In genomic region chr1:74238136-74238535, GRCm38 (mm10) we compare ENCODE assay signal across 8 mouse cellular contexts. TPM values are rescaled to one million over a fixed set of nuclear protein-coding genes. Genes with fewer than 3 reads are reported as not detected.
DNase-seq lines count a peak whose midpoint lies in the region; ATAC-seq and TF ChIP-seq lines count a peak whose summit lies in the region.

No protein-coding gene starts in this region.

- no peaks in the 10 kb centered on the region for H3K36me3 ChIP-seq in intestine, embryonic 15.5 days
- no peaks in the 10 kb centered on the region for H3K36me3 ChIP-seq in neural tube, embryonic 12.5 days

- no peak for ATAC-seq in intestine, embryonic 15.5 days
- no peak for ATAC-seq in neural tube, embryonic 12.5 days (ENCODE audit: low FRiP score, low read depth)

- no peaks in the 10 kb centered on the region for H3K9me3 ChIP-seq in intestine, embryonic 15.5 days
- H3K9me3 ChIP-seq in neural tube, embryonic 12.5 days = no peaks in the 10 kb centered on the region

- 58% methylated on average over 1 of the region's 1 CpGs for WGBS in intestine, embryonic 15.5 days
- 69% methylated on average over 1 of the region's 1 CpGs for WGBS in neural tube, embryonic 12.5 days

- H3K9ac ChIP-seq in intestine, embryonic 15.5 days = 0 out of 2 replicates have a peak overlapping the region, but pooled peaks have one; percentile 85
- no peak overlapping the region for H3K9ac ChIP-seq in neural tube, embryonic 12.5 days

- TF ChIP-seq POLR2A in cortical plate, adult 2 months (IDR thresholded peaks at IDR 0.05; ENCODE audit: extremely low read depth, insufficient read depth, low read length) = no peak

- peak overlapping the region; percentile 98 for H3K27ac ChIP-seq in layer of hippocampus, adult 2 months
- H3K27ac ChIP-seq in cortical plate, adult 2 months (ENCODE audit: insufficient read depth, low read length) = no peak overlapping the region
- H3K27ac ChIP-seq in intestine, embryonic 15.5 days = no peak overlapping the region
- H3K27ac ChIP-seq in neural tube, embryonic 12.5 days = no peak overlapping the region

- TF ChIP-seq CTCF in layer of hippocampus, adult 2 months (conservative IDR thresholded peaks at IDR 0.05) = no peak
- TF ChIP-seq CTCF in cortical plate, adult 2 months (IDR thresholded peaks at IDR 0.05; ENCODE audit: extremely low read depth, insufficient read depth, low read length) = no peak

- H3K4me2 ChIP-seq in intestine, embryonic 15.5 days (replicated peaks) = peak overlapping the region; percentile 83
- peak overlapping the region; percentile 82 for H3K4me2 ChIP-seq in neural tube, embryonic 12.5 days (replicated peaks)

- H3K27me3 ChIP-seq in intestine, embryonic 15.5 days (replicated peaks) = no peaks in the 10 kb centered on the region
- H3K27me3 ChIP-seq in neural tube, embryonic 12.5 days (replicated peaks) = no peaks in the 10 kb centered on the region

- peaks cover 5% of the 10 kb centered on the region for H3K4me1 ChIP-seq in cortical plate, adult 2 months (ENCODE audit: control insufficient read depth, insufficient read depth, low read length)
- peaks cover 26% of the 10 kb centered on the region for H3K4me1 ChIP-seq in intestine, embryonic 15.5 days (replicated peaks)
- peaks cover 32% of the 10 kb centered on the region for H3K4me1 ChIP-seq in neural tube, embryonic 12.5 days

- DNase-seq in layer of hippocampus, adult 2 months (ENCODE audit: low spot score in 2 of 2) = no peak
- DNase-seq in layer of hippocampus, postnatal 14 days (ENCODE audit: low spot score in 2 of 2) = no peak
- no peak for DNase-seq in urinary bladder, postnatal 36 days (ENCODE audit: low spot score in 2 of 2)
- DNase-seq in ovary, postnatal 36 days (ENCODE audit: low spot score) = no peak
- no peak for DNase-seq in gastrocnemius, postnatal 4 days (ENCODE audit: low spot score in 2 of 2)

- peak overlapping the region; percentile 85 for H3K4me3 ChIP-seq in layer of hippocampus, adult 2 months
- H3K4me3 ChIP-seq in cortical plate, adult 2 months (ENCODE audit: insufficient read depth, low read length) = peak overlapping the region; percentile 95
- H3K4me3 ChIP-seq in intestine, embryonic 15.5 days (replicated peaks) = peak overlapping the region; percentile 79
- H3K4me3 ChIP-seq in neural tube, embryonic 12.5 days = peak overlapping the region; percentile 93; the same call in 1 of the 2 replicates

RNA-seq across cellular contexts. Expression of gene Arpc2, which starts 2.3 kb away (rescaled TPM):
- total RNA-seq in layer of hippocampus, adult 2 months (2021) = 100 to 1,000 TPM; 393 to 396 TPM
- total RNA-seq in layer of hippocampus, postnatal 14 days (2021) = 100 to 1,000 TPM; 344 to 348 TPM
- polyA plus RNA-seq in cortical plate, adult 2 months (2012; rRNA removed) = 232 and 248 TPM in 2 replicates
- polyA plus RNA-seq in intestine, embryonic 15.5 days (2015; fragmentation: Nextera tagmentation; extraction: Ambion mirVana) = 518 and 584 TPM in 2 replicates
- polyA plus RNA-seq in neural tube, embryonic 12.5 days (2016; fragmentation: Nextera tagmentation; extraction: Ambion mirVana) = 374 and 394 TPM in 2 replicates
- total RNA-seq in gastrocnemius, postnatal 4 days (2021) = 100 to 1,000 TPM; 140 to 145 TPM

RNA-seq across cellular contexts. Expression of gene Gpbar1, which starts 40.2 kb away (rescaled TPM):
- not detected for total RNA-seq in layer of hippocampus, adult 2 months (2021)
- total RNA-seq in layer of hippocampus, postnatal 14 days (2021) = not detected
- polyA plus RNA-seq in cortical plate, adult 2 months (2012; rRNA removed) = not detected in 2 replicates
- 3.1 and 3.3 TPM in 2 replicates for polyA plus RNA-seq in intestine, embryonic 15.5 days (2015; fragmentation: Nextera tagmentation; extraction: Ambion mirVana)
- 0.19 TPM in 1 of 2 replicates, not detected in the other for polyA plus RNA-seq in neural tube, embryonic 12.5 days (2016; fragmentation: Nextera tagmentation; extraction: Ambion mirVana)
- not detected for total RNA-seq in gastrocnemius, postnatal 4 days (2021)

RNA-seq across cellular contexts. Expression of gene Cxcr1, which starts 43.7 kb away (rescaled TPM):
- total RNA-seq in layer of hippocampus, adult 2 months (2021) = not detected
- not detected for total RNA-seq in layer of hippocampus, postnatal 14 days (2021)
- polyA plus RNA-seq in cortical plate, adult 2 months (2012; rRNA removed) = not detected in 2 replicates
- not detected in 2 replicates for polyA plus RNA-seq in intestine, embryonic 15.5 days (2015; fragmentation: Nextera tagmentation; extraction: Ambion mirVana)
- polyA plus RNA-seq in neural tube, embryonic 12.5 days (2016; fragmentation: Nextera tagmentation; extraction: Ambion mirVana) = not detected in 2 replicates
- not detected for total RNA-seq in gastrocnemius, postnatal 4 days (2021)

RNA-seq across cellular contexts. Expression of gene Aamp, which starts 46.4 kb away (rescaled TPM):
- 100 to 1,000 TPM; 153 to 155 TPM for total RNA-seq in layer of hippocampus, adult 2 months (2021)
- total RNA-seq in layer of hippocampus, postnatal 14 days (2021) = 100 to 1,000 TPM; 143 to 145 TPM
- 172 and 173 TPM in 2 replicates for polyA plus RNA-seq in cortical plate, adult 2 months (2012; rRNA removed)
- polyA plus RNA-seq in intestine, embryonic 15.5 days (2015; fragmentation: Nextera tagmentation; extraction: Ambion mirVana) = 225 and 244 TPM in 2 replicates
- polyA plus RNA-seq in neural tube, embryonic 12.5 days (2016; fragmentation: Nextera tagmentation; extraction: Ambion mirVana) = 189 and 196 TPM in 2 replicates
- total RNA-seq in gastrocnemius, postnatal 4 days (2021) = 100 to 1,000 TPM; 113 to 117 TPM

RNA-seq across cellular contexts. Expression of gene Pnkd, which starts 46.6 kb away (rescaled TPM):
- 100 to 1,000 TPM; 171 to 185 TPM for total RNA-seq in layer of hippocampus, adult 2 months (2021)
- total RNA-seq in layer of hippocampus, postnatal 14 days (2021) = 100 to 1,000 TPM; 143 to 157 TPM
- 127 and 138 TPM in 2 replicates for polyA plus RNA-seq in cortical plate, adult 2 months (2012; rRNA removed)
- polyA plus RNA-seq in intestine, embryonic 15.5 days (2015; fragmentation: Nextera tagmentation; extraction: Ambion mirVana) = 120 and 127 TPM in 2 replicates
- 96.1 and 104 TPM in 2 replicates for polyA plus RNA-seq in neural tube, embryonic 12.5 days (2016; fragmentation: Nextera tagmentation; extraction: Ambion mirVana)
- 10 to 100 TPM; 83.8 to 91.1 TPM for total RNA-seq in gastrocnemius, postnatal 4 days (2021)
